ENCODE assay signal across 9 mouse cellular contexts in the genomic region with DNA sequence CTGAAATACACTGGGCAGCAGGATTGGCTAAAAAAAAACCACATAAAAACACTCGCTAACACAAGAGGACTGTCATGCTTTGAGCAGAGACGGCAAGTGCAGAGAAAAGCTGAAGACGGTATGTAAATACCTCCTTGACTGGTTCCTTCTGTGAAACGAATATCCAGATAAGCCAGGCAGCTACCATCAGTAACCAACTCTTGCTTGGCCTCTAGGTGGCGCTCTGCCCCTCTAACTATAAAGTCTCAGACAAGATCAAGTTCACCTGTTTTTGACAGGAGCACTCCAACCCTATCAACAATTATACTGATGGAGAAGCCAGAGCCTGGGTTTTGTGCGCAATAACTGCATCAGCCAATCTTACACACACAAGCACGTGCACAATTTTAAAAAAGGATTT. TPM values are rescaled to one million over a fixed set of nuclear protein-coding genes. Genes with fewer than 3 reads are reported as not detected.
DNase-seq lines count a peak whose midpoint lies in the region; ATAC-seq and TF ChIP-seq lines count a peak whose summit lies in the region.
"Had no signal": no experiment of that assay in that cellular context is flagged by ENCODE, and none has a peak within 500 bp of the region (broad histone marks: within the 10 kb centered on the region; RNA-seq: fewer than 3 reads in every experiment).

No protein-coding gene starts in this region.

- intact Hi-C loops in gastrocnemius, postnatal 14 days (cut with DNase I; ENCODE audit: low total_unique reads) = loop anchor here (5.0 kb wide), 1 partner anchor 97 kb away; no protein-coding TSS in a partner anchor

- H3K36me3 ChIP-seq in MEL (ENCODE audit: control insufficient read depth in 1 of 2, insufficient read depth in 2 of 2, low read length in 2 of 2) = peaks cover 0 to 8% of the 10 kb centered on the region in 2 experiments; a peak in 2 of 4 replicates
- peaks cover 47% of the 10 kb centered on the region for H3K36me3 ChIP-seq in kidney, postnatal 0 days (ENCODE audit: insufficient read depth, low read length)
- peaks cover 47% of the 10 kb centered on the region for H3K36me3 ChIP-seq in liver, embryonic 14.5 days (replicated peaks; ENCODE audit: control insufficient read depth, insufficient read depth, low read depth)

- H3K4me2 ChIP-seq in kidney, postnatal 0 days (ENCODE audit: low read length) = no peak overlapping the region
- H3K4me2 ChIP-seq in liver, embryonic 14.5 days (ENCODE audit: low read depth) = no peak overlapping the region
- H3K4me2 ChIP-seq: limb, embryonic 12.5 days had no signal

- H3K79me2 ChIP-seq in MEL (ENCODE audit: control insufficient read depth, insufficient read depth, low read length, poor library complexity) = no peaks in the 10 kb centered on the region

- peak; percentile 85 for DNase-seq in B cell, adult 2 months
- DNase-seq in MEL (ENCODE audit: low read depth, low spot score) = peak; percentile 92
- peak; percentile 78 for DNase-seq in cerebellum, adult 9-10 months
- peak; percentile 77 for DNase-seq in gastrocnemius, postnatal 14 days
- peak; percentile 95 for DNase-seq in kidney, postnatal 0 days (ENCODE audit: low spot score)
- DNase-seq in liver, embryonic 14.5 days (ENCODE audit: low read depth in 3 of 3, low spot score in 3 of 3) = peak; percentile 68 to 71 (median 70)
- DNase-seq in retina, embryonic 14.5 days (ENCODE audit: low spot score) = peak; percentile 79
- DNase-seq in thymus, postnatal 14 days = peak; percentile 84

- no peaks in the 10 kb centered on the region for H3K9me3 ChIP-seq in MEL (replicated peaks; ENCODE audit: insufficient read depth, low read length)
- no peaks in the 10 kb centered on the region for H3K9me3 ChIP-seq in kidney, postnatal 0 days (replicated peaks; ENCODE audit: low read length)
- no peaks in the 10 kb centered on the region for H3K9me3 ChIP-seq in liver, embryonic 14.5 days (ENCODE audit: control insufficient read depth, low read length)
- H3K9me3 ChIP-seq: limb, embryonic 12.5 days had no signal

- peak; percentile 77 to 92 (median 91) for TF ChIP-seq CTCF in MEL (IDR thresholded peaks at IDR 0.05 in 2 of 3, conservative IDR thresholded peaks at IDR 0.05 in 1 of 3; ENCODE audit: control insufficient read depth in 1 of 3, insufficient read depth in 1 of 3, low read depth in 2 of 3, low read length in 3 of 3, poor library complexity in 1 of 3, severe bottlenecking in 1 of 3)
- TF ChIP-seq CTCF in kidney, postnatal 0 days (IDR thresholded peaks at IDR 0.05; ENCODE audit: low read depth) = peak; percentile 89
- TF ChIP-seq CTCF in liver, embryonic 14.5 days (IDR thresholded peaks at IDR 0.05; ENCODE audit: low read depth) = peak; percentile 90

- H3K4me1 ChIP-seq in MEL (ENCODE audit: control insufficient read depth in 1 of 2, insufficient read depth in 2 of 2, low read length in 2 of 2) = peaks cover 0 to 8% of the 10 kb centered on the region in 2 experiments; a peak in 2 of 4 replicates
- H3K4me1 ChIP-seq in kidney, postnatal 0 days (replicated peaks; ENCODE audit: insufficient read depth, low read length) = no peaks in the 10 kb centered on the region
- H3K4me1 ChIP-seq in liver, embryonic 14.5 days (replicated peaks; ENCODE audit: control insufficient read depth in 2 of 2, insufficient read depth in 2 of 2, low read length in 1 of 2) = peaks cover 0 to 3% of the 10 kb centered on the region in 2 experiments; a peak in 1 of 4 replicates
- H3K4me1 ChIP-seq: limb, embryonic 12.5 days had no signal

- H3K27me3 ChIP-seq in MEL (ENCODE audit: control insufficient read depth in 1 of 2, insufficient read depth in 2 of 2, low read length in 2 of 2) = peaks cover 0 to 3% of the 10 kb centered on the region in 2 experiments; a peak in 1 of 4 replicates
- H3K27me3 ChIP-seq in kidney, postnatal 0 days (ENCODE audit: insufficient read depth, low read length) = no peaks in the 10 kb centered on the region
- peaks cover 5% of the 10 kb centered on the region for H3K27me3 ChIP-seq in liver, embryonic 14.5 days (ENCODE audit: control insufficient read depth, insufficient read depth, low read length)

- no peak for TF ChIP-seq POLR2A in MEL (IDR thresholded peaks at IDR 0.05; ENCODE audit: control insufficient read depth in 1 of 2, insufficient read depth in 1 of 2, low read depth in 1 of 2, low read length in 2 of 2, poor library complexity in 1 of 2)

- TF ChIP-seq EP300 in MEL (IDR thresholded peaks at IDR 0.05; ENCODE audit: low read depth in 1 of 2, low read length in 2 of 2) = 0 out of 4 replicates have a peak, but pooled peaks of 1 of the 2 experiments have one; percentile 8
- no peak for TF ChIP-seq EP300 in liver, embryonic 14.5 days (IDR thresholded peaks at IDR 0.05; ENCODE audit: low read depth)

- H3K4me3 ChIP-seq in MEL (ENCODE audit: control insufficient read depth in 1 of 2, insufficient read depth in 1 of 2, low read depth in 2 of 2, low read length in 2 of 2) = no peak overlapping the region
- H3K4me3 ChIP-seq in kidney, postnatal 0 days (replicated peaks; ENCODE audit: low read depth, low read length) = no peak overlapping the region
- H3K4me3 ChIP-seq in liver, embryonic 14.5 days (ENCODE audit: insufficient read depth in 1 of 2, low read depth in 2 of 2, low read length in 2 of 2) = no peak overlapping the region
- H3K4me3 ChIP-seq: limb, embryonic 12.5 days had no signal

- no peak overlapping the region for H3K9ac ChIP-seq in MEL (ENCODE audit: control insufficient read depth, low read depth, low read length, poor library complexity, severe bottlenecking)
- no peak overlapping the region for H3K9ac ChIP-seq in kidney, postnatal 0 days (ENCODE audit: low read depth, low read length)
- no peak overlapping the region for H3K9ac ChIP-seq in liver, embryonic 14.5 days (replicated peaks)
- H3K9ac ChIP-seq: limb, embryonic 12.5 days had no signal

- H3K27ac ChIP-seq in MEL (ENCODE audit: control insufficient read depth, low read depth, low read length) = no peak overlapping the region
- H3K27ac ChIP-seq in kidney, postnatal 0 days = no peak overlapping the region
- no peak overlapping the region for H3K27ac ChIP-seq in liver, embryonic 14.5 days
- H3K27ac ChIP-seq: limb, embryonic 12.5 days had no signal

- TF ChIP-seq RAD21 in MEL (IDR thresholded peaks at IDR 0.05; ENCODE audit: low read depth, low read length) = peak; percentile 78

- no peak for ATAC-seq in kidney, postnatal 0 days (replicated peaks; ENCODE audit: low FRiP score, low read depth)
- ATAC-seq in liver, embryonic 14.5 days (ENCODE audit: insufficient read depth) = no peak

- 17% methylated on average over 7 of the region's 7 CpGs for WGBS in kidney, postnatal 0 days
- 18% methylated on average over 7 of the region's 7 CpGs for WGBS in liver, embryonic 14.5 days (ENCODE audit: insufficient replicate concordance)

TF ChIP-seq in MEL, 35 proteins besides CTCF, POLR2A, EP300 and RAD21 (continues in another document):
- TF ChIP-seq UBTF (IDR thresholded peaks at IDR 0.05; ENCODE audit: borderline replicate concordance, insufficient read depth, low read depth, low read length) = no peak
- no peak for TF ChIP-seq JUND (IDR thresholded peaks at IDR 0.05; ENCODE audit: low read depth, low read length)
- peak; percentile 24; the same call in 1 of the 2 replicates for TF ChIP-seq TCF12 (IDR thresholded peaks at IDR 0.05; ENCODE audit: low read depth, low read length)

RNA-seq across cellular contexts. Expression of a gene that starts 7.0 kb away (rescaled TPM):
- 0.08 TPM in 1 of 2 replicates, not detected in the other for total RNA-seq in MEL (2012; rRNA removed)
- not detected for polyA plus RNA-seq in MEL (2012; ENCODE audit: insufficient read depth in 1 of 2, insufficient read length in 2 of 2, low read depth in 1 of 2, low replicate concordance in 2 of 2, missing spikeins in 1 of 2)
- total RNA-seq in gastrocnemius, postnatal 14 days (2021) = 1,000 to 10,000 TPM; 8,430 to 9,008 TPM
- polyA plus RNA-seq in kidney, postnatal 0 days (2015; fragmentation: Nextera tagmentation; extraction: Ambion mirVana) = 164 and 176 TPM in 2 replicates
- 3.3 and 8.9 TPM in 2 replicates for polyA plus RNA-seq in liver, embryonic 14.5 days (2012; rRNA removed)
- polyA plus RNA-seq in liver, embryonic 14.5 days (2014; fragmentation: Nextera tagmentation; extraction: Ambion mirVana) = 12.6 and 16.1 TPM in 2 replicates

RNA-seq across cellular contexts. Expression of a gene that starts 23.8 kb away (rescaled TPM):
- total RNA-seq in MEL (2012; rRNA removed) = 0.77 and 1.2 TPM in 2 replicates
- polyA plus RNA-seq in MEL (2012; ENCODE audit: insufficient read depth in 1 of 2, insufficient read length in 2 of 2, low read depth in 1 of 2, low replicate concordance in 2 of 2, missing spikeins in 1 of 2) = 1 to 10 TPM in 1 of 2 experiments, not detected in 1; 3.3 TPM
- total RNA-seq in gastrocnemius, postnatal 14 days (2021) = 1 to 10 TPM; 2.1 to 2.9 TPM
- 0.48 and 1.3 TPM in 2 replicates for polyA plus RNA-seq in kidney, postnatal 0 days (2015; fragmentation: Nextera tagmentation; extraction: Ambion mirVana)
- polyA plus RNA-seq in liver, embryonic 14.5 days (2012; rRNA removed) = 0.75 and 0.84 TPM in 2 replicates
- 0.32 and 0.59 TPM in 2 replicates for polyA plus RNA-seq in liver, embryonic 14.5 days (2014; fragmentation: Nextera tagmentation; extraction: Ambion mirVana)

RNA-seq across cellular contexts. Expression of a gene that starts 31.1 kb away (rescaled TPM):
- 26.3 and 26.5 TPM in 2 replicates for total RNA-seq in MEL (2012; rRNA removed)
- 10 to 100 TPM in 1 of 2 experiments, not detected in 1; 56.7 TPM for polyA plus RNA-seq in MEL (2012; ENCODE audit: insufficient read depth in 1 of 2, insufficient read length in 2 of 2, low read depth in 1 of 2, low replicate concordance in 2 of 2, missing spikeins in 1 of 2)
- total RNA-seq in gastrocnemius, postnatal 14 days (2021) = 1 to 10 TPM; 1.3 to 1.6 TPM
- 15.2 and 15.4 TPM in 2 replicates for polyA plus RNA-seq in kidney, postnatal 0 days (2015; fragmentation: Nextera tagmentation; extraction: Ambion mirVana)
- polyA plus RNA-seq in liver, embryonic 14.5 days (2012; rRNA removed) = 37.5 and 42.5 TPM in 2 replicates
- polyA plus RNA-seq in liver, embryonic 14.5 days (2014; fragmentation: Nextera tagmentation; extraction: Ambion mirVana) = 23.4 and 24.7 TPM in 2 replicates

RNA-seq across cellular contexts. Expression of a gene that starts 31.6 kb away (rescaled TPM):
- total RNA-seq in MEL (2012; rRNA removed) = 14.9 and 17.1 TPM in 2 replicates
- 10 to 100 TPM in 1 of 2 experiments, not detected in 1; 21.3 TPM for polyA plus RNA-seq in MEL (2012; ENCODE audit: insufficient read depth in 1 of 2, insufficient read length in 2 of 2, low read depth in 1 of 2, low replicate concordance in 2 of 2, missing spikeins in 1 of 2)
- 10 to 100 TPM; 38.7 to 45.6 TPM for total RNA-seq in gastrocnemius, postnatal 14 days (2021)
- polyA plus RNA-seq in kidney, postnatal 0 days (2015; fragmentation: Nextera tagmentation; extraction: Ambion mirVana) = 74.1 and 76.5 TPM in 2 replicates
- 9.6 and 10.9 TPM in 2 replicates for polyA plus RNA-seq in liver, embryonic 14.5 days (2012; rRNA removed)
- polyA plus RNA-seq in liver, embryonic 14.5 days (2014; fragmentation: Nextera tagmentation; extraction: Ambion mirVana) = 21.2 and 21.7 TPM in 2 replicates

RNA-seq across cellular contexts. Expression of a gene that starts 31.9 kb away (rescaled TPM):
- total RNA-seq in MEL (2012; rRNA removed) = 106 and 112 TPM in 2 replicates
- polyA plus RNA-seq in MEL (2012; ENCODE audit: insufficient read depth in 1 of 2, insufficient read length in 2 of 2, low read depth in 1 of 2, low replicate concordance in 2 of 2, missing spikeins in 1 of 2) = 100 to 1,000 TPM in 1 of 2 experiments, 10 to 100 TPM in 1; 22.9 to 146 TPM
- total RNA-seq in gastrocnemius, postnatal 14 days (2021) = 10 to 100 TPM; 67.6 to 77.4 TPM
- 64.9 and 65.8 TPM in 2 replicates for polyA plus RNA-seq in kidney, postnatal 0 days (2015; fragmentation: Nextera tagmentation; extraction: Ambion mirVana)
- 26.4 and 30.1 TPM in 2 replicates for polyA plus RNA-seq in liver, embryonic 14.5 days (2012; rRNA removed)
- 39.3 and 39.7 TPM in 2 replicates for polyA plus RNA-seq in liver, embryonic 14.5 days (2014; fragmentation: Nextera tagmentation; extraction: Ambion mirVana)
